Mouse (Mus musculus): Measurements from ENCODE around the gene Usp35. TPM values are rescaled to one million over a fixed set of nuclear protein-coding genes. Genes with fewer than 3 reads are reported as not detected.
A peak's percentile ranks its signal among the peaks of the same experiment; 100 is the strongest.

The Usp35 gene
- polyA plus RNA-seq, 1 experiment: 3.6 TPM

DNA sequence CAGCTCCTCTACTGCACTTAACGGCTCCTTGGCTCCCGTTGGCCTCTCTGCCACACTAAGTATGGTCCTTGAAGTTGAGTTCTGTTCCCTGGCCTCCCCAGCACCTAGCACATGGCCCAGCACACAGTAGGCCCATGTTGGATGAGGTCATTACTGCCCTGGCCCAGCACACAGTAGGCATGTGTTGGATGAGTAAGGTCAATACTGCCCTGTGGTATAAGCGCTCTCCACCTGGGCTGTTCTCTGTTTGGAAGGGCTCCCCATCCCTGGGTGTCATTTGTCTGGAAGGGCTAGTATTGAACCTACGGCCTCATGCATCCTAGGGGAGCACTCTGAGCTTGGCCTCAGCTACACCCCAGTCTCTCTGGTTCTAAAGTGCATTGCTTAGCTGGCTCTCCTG, 4.4 kb downstream of the Usp35 start:
- H3K27ac ChIP-seq (ENCODE audit: control insufficient read depth, insufficient read depth, low read depth, low read length): no peak overlapping the region
- H3K27me3 ChIP-seq (ENCODE audit: control insufficient read depth, insufficient read depth, low read length): no peaks in the 10 kb centered on the region
- TF ChIP-seq CTCF (IDR thresholded peaks at IDR 0.05; ENCODE audit: control insufficient read depth, insufficient read depth, insufficient replicate concordance, low read depth, low read length) (no peak), POLR2A (IDR thresholded peaks at IDR 0.05; ENCODE audit: control insufficient read depth, low read depth, low read length) (no peak)
- H3K4me3 ChIP-seq (ENCODE audit: control insufficient read depth, low read depth, low read length): no peak overlapping the region
- no peaks in the 10 kb centered on the region for H3K36me3 ChIP-seq (ENCODE audit: control insufficient read depth, insufficient read depth, low read length)
- H3K4me1 ChIP-seq (ENCODE audit: control insufficient read depth, insufficient read depth, low read length): peaks cover 20% of the 10 kb centered on the region

DNA sequence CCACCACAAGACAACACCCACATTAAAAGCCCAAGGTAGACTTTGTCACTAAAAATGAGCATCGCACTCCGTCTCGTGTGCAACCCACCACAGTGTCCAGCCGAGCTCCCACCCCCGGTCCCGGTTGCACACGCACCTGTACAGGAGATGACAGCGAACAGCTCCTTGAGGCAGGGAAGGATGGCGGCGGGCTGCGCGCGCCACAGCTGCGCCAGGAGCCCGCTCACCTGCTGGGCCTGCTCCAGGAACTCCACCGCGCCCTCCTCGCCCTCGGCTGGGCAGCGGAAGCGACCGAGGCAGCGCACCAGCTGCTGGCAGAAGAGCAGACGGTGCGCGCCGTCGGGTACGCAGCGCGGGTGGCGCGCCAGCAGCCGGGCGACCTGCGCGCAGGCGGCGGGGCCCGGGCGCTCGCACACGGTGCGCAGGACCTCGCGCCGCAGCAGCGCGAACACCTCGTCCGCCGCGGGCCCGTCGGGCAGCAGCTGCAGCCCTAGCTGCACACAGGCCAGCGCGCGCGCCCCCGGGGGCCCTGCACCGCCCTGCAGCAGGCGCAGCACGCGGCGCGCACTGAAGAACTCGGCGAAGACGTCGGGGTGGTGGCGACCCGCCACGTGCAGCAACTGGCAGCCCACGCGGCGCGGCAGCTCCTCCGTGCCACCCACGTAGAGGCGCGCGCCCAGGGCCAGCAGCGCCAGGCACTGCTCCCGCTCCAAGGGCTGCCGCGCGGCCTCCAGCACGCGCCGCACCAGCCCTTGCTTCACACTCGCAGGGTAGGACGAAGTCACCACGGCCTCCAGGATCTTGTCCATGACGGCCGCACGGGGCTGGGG, 6.4 kb downstream of the Usp35 start:
- no peak overlapping the region for H3K27ac ChIP-seq (ENCODE audit: control insufficient read depth, insufficient read depth, low read depth, low read length)

DNA sequence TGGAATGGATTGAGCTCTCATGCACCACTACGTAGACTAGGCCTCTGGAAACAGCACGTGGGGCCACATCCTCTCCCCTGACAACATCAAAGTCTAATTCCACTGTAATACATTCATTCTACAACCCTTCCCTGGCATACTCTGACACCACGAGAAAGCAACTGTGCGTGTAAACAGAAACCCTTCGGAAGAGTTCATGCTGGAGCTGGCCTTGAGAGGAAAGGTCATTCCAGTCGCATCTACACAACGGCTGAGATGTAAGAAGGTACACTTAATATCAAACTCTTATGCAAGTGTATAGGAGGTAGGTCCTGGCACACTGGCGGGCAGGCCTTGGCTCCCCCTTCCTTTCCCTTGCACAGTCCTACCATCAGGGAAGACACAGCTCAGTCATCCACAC, 7.5 kb downstream of the Usp35 start:
- Histone ChIP-seq H3K27ac (ENCODE audit: control insufficient read depth, insufficient read depth, low read depth, low read length) (no peak overlapping the region), H3K4me3 (ENCODE audit: control insufficient read depth, low read depth, low read length) (no peak overlapping the region), H3K36me3 (ENCODE audit: control insufficient read depth, insufficient read depth, low read length) (no peaks in the 10 kb centered on the region), H3K27me3 (ENCODE audit: control insufficient read depth, insufficient read depth, low read length) (no peaks in the 10 kb centered on the region), H3K4me1 (ENCODE audit: control insufficient read depth, insufficient read depth, low read length) (peaks cover 16% of the 10 kb centered on the region)
- no peak for TF ChIP-seq CTCF (IDR thresholded peaks at IDR 0.05; ENCODE audit: control insufficient read depth, insufficient read depth, insufficient replicate concordance, low read depth, low read length)
- no peak for TF ChIP-seq POLR2A (IDR thresholded peaks at IDR 0.05; ENCODE audit: control insufficient read depth, low read depth, low read length)

More for the DNA sequence above, 6.4 kb downstream of the Usp35 start:
- TF ChIP-seq POLR2A (IDR thresholded peaks at IDR 0.05; ENCODE audit: control insufficient read depth, low read depth, low read length): no peak
- no peak for TF ChIP-seq CTCF (IDR thresholded peaks at IDR 0.05; ENCODE audit: control insufficient read depth, insufficient read depth, insufficient replicate concordance, low read depth, low read length)
- no peaks in the 10 kb centered on the region for H3K36me3 ChIP-seq (ENCODE audit: control insufficient read depth, insufficient read depth, low read length)
- no peaks in the 10 kb centered on the region for H3K27me3 ChIP-seq (ENCODE audit: control insufficient read depth, insufficient read depth, low read length)
- peak overlapping the region; percentile 74 for H3K4me3 ChIP-seq (ENCODE audit: control insufficient read depth, low read depth, low read length)
- H3K4me1 ChIP-seq (ENCODE audit: control insufficient read depth, insufficient read depth, low read length): peaks cover 16% of the 10 kb centered on the region

DNA sequence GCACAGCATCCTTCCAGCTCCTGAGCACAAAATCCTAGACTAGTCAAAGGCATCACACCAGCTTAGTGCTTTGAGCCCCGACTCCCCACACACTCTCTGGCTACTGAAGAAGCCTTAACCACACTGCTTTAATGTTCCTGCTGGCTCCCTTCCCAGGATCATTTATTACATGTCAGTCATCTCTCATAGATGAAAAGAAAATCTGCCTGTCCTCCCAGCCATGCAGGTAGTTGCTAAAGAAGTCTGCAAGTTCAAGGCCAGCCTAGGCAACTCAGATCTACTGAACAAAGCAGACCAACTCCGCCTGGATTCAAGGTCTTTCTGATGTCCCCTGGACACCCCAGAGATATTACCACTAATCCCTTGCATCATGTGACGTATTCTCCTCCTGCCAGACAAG, 14.1 kb downstream of the Usp35 start:
- no peaks in the 10 kb centered on the region for H3K4me1 ChIP-seq (ENCODE audit: control insufficient read depth, insufficient read depth, low read length)
- H3K36me3 ChIP-seq (ENCODE audit: control insufficient read depth, insufficient read depth, low read length): no peaks in the 10 kb centered on the region
- H3K27me3 ChIP-seq (ENCODE audit: control insufficient read depth, insufficient read depth, low read length): no peaks in the 10 kb centered on the region
- no peak for TF ChIP-seq CTCF (IDR thresholded peaks at IDR 0.05; ENCODE audit: control insufficient read depth, insufficient read depth, insufficient replicate concordance, low read depth, low read length)
- no peak for TF ChIP-seq POLR2A (IDR thresholded peaks at IDR 0.05; ENCODE audit: control insufficient read depth, low read depth, low read length)
- H3K27ac ChIP-seq (ENCODE audit: control insufficient read depth, insufficient read depth, low read depth, low read length): no peak overlapping the region
- H3K4me3 ChIP-seq (ENCODE audit: control insufficient read depth, low read depth, low read length): no peak overlapping the region

DNA sequence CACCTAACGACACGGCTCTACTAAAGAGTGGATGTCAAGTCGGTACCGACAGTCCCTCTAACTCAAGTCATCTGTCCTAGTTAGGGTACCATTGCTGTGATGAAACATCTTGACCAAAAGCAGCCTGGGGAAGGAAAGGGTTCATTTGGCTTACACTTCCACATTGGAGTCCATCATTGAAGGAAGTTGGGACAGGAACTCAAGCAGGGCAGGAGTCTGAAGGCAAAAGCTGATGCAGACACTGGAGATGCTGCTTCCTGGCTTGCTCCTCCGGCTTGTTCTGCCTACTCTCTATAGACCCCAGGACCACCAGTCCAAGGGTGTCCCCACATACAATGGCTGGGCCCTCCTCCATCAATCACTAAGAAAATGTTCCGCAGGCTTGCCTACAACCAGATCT, 16.2 kb downstream of the Usp35 start:
- no peaks in the 10 kb centered on the region for H3K27me3 ChIP-seq (ENCODE audit: control insufficient read depth, insufficient read depth, low read length)
- TF ChIP-seq CTCF (IDR thresholded peaks at IDR 0.05; ENCODE audit: control insufficient read depth, insufficient read depth, insufficient replicate concordance, low read depth, low read length) (no peak), POLR2A (IDR thresholded peaks at IDR 0.05; ENCODE audit: control insufficient read depth, low read depth, low read length) (no peak)
- H3K4me3 ChIP-seq (ENCODE audit: control insufficient read depth, low read depth, low read length): no peak overlapping the region
- H3K36me3 ChIP-seq (ENCODE audit: control insufficient read depth, insufficient read depth, low read length): no peaks in the 10 kb centered on the region
- H3K27ac ChIP-seq (ENCODE audit: control insufficient read depth, insufficient read depth, low read depth, low read length): no peak overlapping the region
- H3K4me1 ChIP-seq (ENCODE audit: control insufficient read depth, insufficient read depth, low read length): no peaks in the 10 kb centered on the region

DNA sequence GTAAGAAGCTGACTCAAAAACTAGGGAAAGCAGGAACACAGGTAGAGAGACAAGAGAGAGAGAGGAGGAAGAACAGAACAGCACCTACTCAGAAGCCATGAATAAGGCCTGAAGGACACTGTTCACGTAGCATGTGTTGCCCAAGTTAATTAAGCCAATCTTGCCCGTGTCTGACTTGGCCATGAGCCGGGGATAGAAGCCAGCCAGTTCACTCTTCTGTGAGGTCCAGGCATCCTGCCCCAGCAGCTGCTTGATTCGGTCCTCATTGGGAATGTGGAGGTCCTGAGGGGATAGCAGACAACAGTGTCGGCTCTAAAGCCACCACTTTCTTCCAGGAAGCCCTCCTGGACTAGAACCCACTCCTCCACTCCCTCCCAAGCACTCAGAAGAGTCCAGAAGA, 17.2 kb downstream of the Usp35 start:
- TF ChIP-seq POLR2A (IDR thresholded peaks at IDR 0.05; ENCODE audit: control insufficient read depth, low read depth, low read length) (no peak), CTCF (IDR thresholded peaks at IDR 0.05; ENCODE audit: control insufficient read depth, insufficient read depth, insufficient replicate concordance, low read depth, low read length) (no peak)
- Histone ChIP-seq H3K36me3 (ENCODE audit: control insufficient read depth, insufficient read depth, low read length) (no peaks in the 10 kb centered on the region), H3K27me3 (ENCODE audit: control insufficient read depth, insufficient read depth, low read length) (no peaks in the 10 kb centered on the region), H3K4me1 (ENCODE audit: control insufficient read depth, insufficient read depth, low read length) (no peaks in the 10 kb centered on the region), H3K4me3 (ENCODE audit: control insufficient read depth, low read depth, low read length) (no peak overlapping the region), H3K27ac (ENCODE audit: control insufficient read depth, insufficient read depth, low read depth, low read length) (no peak overlapping the region)

DNA sequence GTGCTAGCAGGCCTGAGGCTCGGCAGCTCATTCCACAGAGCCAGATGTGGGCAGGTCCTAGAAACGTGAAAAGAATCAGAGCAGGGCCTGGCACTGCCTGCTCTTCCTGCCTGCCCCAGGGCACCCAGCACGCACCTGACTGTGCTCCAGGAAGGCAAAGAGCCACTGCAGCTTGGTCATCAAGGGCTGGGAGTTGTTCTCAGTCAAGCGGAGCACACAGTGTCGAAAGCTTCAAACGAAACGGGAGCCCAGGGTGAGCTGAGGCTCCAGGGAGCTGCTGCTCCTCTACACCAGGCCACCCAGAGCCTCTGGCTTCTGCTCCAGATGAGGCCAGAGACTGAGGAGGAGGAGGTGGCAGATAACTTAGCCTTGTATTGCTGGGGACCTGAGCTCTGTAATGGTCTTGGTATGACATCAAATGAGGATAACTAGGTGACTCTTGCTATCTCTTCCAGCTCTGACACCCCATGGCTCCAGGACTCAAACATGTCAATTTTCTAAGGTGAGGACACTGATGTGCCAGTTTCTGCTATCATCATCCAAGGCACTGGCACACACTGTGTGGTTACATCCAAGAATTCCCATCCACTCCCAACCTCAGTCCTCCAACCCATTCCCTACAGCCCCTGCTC, 18.3 kb downstream of the Usp35 start:
- TF ChIP-seq CTCF (IDR thresholded peaks at IDR 0.05; ENCODE audit: control insufficient read depth, insufficient read depth, insufficient replicate concordance, low read depth, low read length) (no peak), POLR2A (IDR thresholded peaks at IDR 0.05; ENCODE audit: control insufficient read depth, low read depth, low read length) (no peak)
- no peaks in the 10 kb centered on the region for H3K36me3 ChIP-seq (ENCODE audit: control insufficient read depth, insufficient read depth, low read length)
- no peak overlapping the region for H3K27ac ChIP-seq (ENCODE audit: control insufficient read depth, insufficient read depth, low read depth, low read length)
- no peaks in the 10 kb centered on the region for H3K4me1 ChIP-seq (ENCODE audit: control insufficient read depth, insufficient read depth, low read length)
- no peaks in the 10 kb centered on the region for H3K27me3 ChIP-seq (ENCODE audit: control insufficient read depth, insufficient read depth, low read length)
- no peak overlapping the region for H3K4me3 ChIP-seq (ENCODE audit: control insufficient read depth, low read depth, low read length)

Data from testis, adult 2 months (tissue).